Mouse (Mus musculus) CH12.LX (cell line): ENCODE results near the gene Mboat1. TPM values are rescaled to one million over a fixed set of nuclear protein-coding genes. Genes with fewer than 3 reads are reported as not detected.

Experiments used
- DNase-seq: peaks from one replicate; pipeline ENCODE4 v3.0.0-alpha.2; 2013; ENCODE audit errors: extremely low read depth
- H3K27ac ChIP-seq: 2 replicates; pipeline ENCODE4 v1.5.1; 2012; ENCODE audit warnings: low read depth, mild to moderate bottlenecking, control low read depth, moderate library complexity; ENCODE audit not compliant: insufficient read depth
- H3K27me3 ChIP-seq: replicated peaks from 2 replicates; pipeline ENCODE3; 2012; ENCODE audit warnings: inconsistent platforms
- H3K36me3 ChIP-seq, 2 experiments: replicated peaks in 1 of 2; 2 replicates each; pipeline versions ENCODE3 to v1.6.1; 2012; ENCODE audit warnings: inconsistent platforms in 1 of 2, low read length in 1 of 2, mild to moderate bottlenecking in 1 of 2, mixed read lengths in 1 of 2, moderate library complexity in 1 of 2; ENCODE audit not compliant: control insufficient read depth in 1 of 2, insufficient read depth in 1 of 2
- H3K4me1 ChIP-seq, 2 experiments: 2 replicates each; pipeline ENCODE4 v1.6.1; 2012; ENCODE audit warnings: inconsistent platforms in 1 of 2, moderate library complexity in 1 of 2; ENCODE audit not compliant: insufficient read depth in 2 of 2, control insufficient read depth in 1 of 2
- H3K4me2 ChIP-seq: 2 replicates; pipeline ENCODE4 v1.6.1; 2012; ENCODE audit warnings: low read depth, mild to moderate bottlenecking, control low read depth; ENCODE audit not compliant: poor library complexity, insufficient read depth, severe bottlenecking
- H3K4me3 ChIP-seq, 3 experiments: fragments of 150-350 bp in 1 of 3; sonication (generic) in 1 of 3; replicated peaks in 1 of 3; 2 replicates each; pipeline versions ENCODE3 to v1.5.1; 2011 to 2012; ENCODE audit warnings: low read depth in 2 of 3, low read length in 2 of 3, mild to moderate bottlenecking in 2 of 3, moderate library complexity in 2 of 3, control low read depth in 1 of 3, improper control_type of control experiment in 1 of 3, inconsistent platforms in 1 of 3, mixed read lengths in 1 of 3; ENCODE audit not compliant: poor library complexity in 1 of 3
- H3K79me2 ChIP-seq: replicated peaks from 2 replicates; pipeline ENCODE4 v1.6.1; 2012; ENCODE audit warnings: mild to moderate bottlenecking, moderate library complexity; ENCODE audit not compliant: control insufficient read depth, poor library complexity, insufficient read depth, severe bottlenecking; ENCODE audit errors: extremely low read depth
- H3K9ac ChIP-seq: 2 replicates; pipeline ENCODE4 v1.6.1; 2012; ENCODE audit warnings: low read depth, mild to moderate bottlenecking, control low read depth, moderate library complexity; ENCODE audit not compliant: insufficient read depth
- H3K9me3 ChIP-seq: replicated peaks from 2 replicates; pipeline ENCODE3; 2012; ENCODE audit warnings: low read length, inconsistent platforms, mixed read lengths
- CHD2 ChIP-seq: IDR thresholded peaks from 2 replicates; pipeline ENCODE4 v1.6.1; 2011; ENCODE audit warnings: low read length, improper control_type of control experiment
- EP300 ChIP-seq: IDR thresholded peaks from 2 replicates; pipeline ENCODE4 v1.6.1; 2011; ENCODE audit warnings: low read length, improper control_type of control experiment
- GABPA ChIP-seq: IDR thresholded peaks from 2 replicates; pipeline ENCODE4 v1.6.1; 2012; ENCODE audit warnings: low read depth, low read length, improper control_type of control experiment, inconsistent platforms; ENCODE audit not compliant: insufficient replicate concordance
- HCFC1 ChIP-seq: IDR thresholded peaks from 2 replicates; pipeline ENCODE4 v1.6.1; 2012; ENCODE audit warnings: low read depth, mild to moderate bottlenecking, inconsistent platforms, low read length, improper control_type of control experiment
- IRF4 ChIP-seq: IDR thresholded peaks from 2 replicates; pipeline ENCODE4 v1.6.1; 2014; ENCODE audit warnings: low read depth, mild to moderate bottlenecking, inconsistent platforms, low read length, improper control_type of control experiment
- JUND ChIP-seq: conservative IDR thresholded peaks from 2 replicates; pipeline ENCODE4 v1.6.1; 2011; ENCODE audit warnings: low read depth, low read length, improper control_type of control experiment
- KAT2A ChIP-seq: IDR thresholded peaks from 2 replicates; pipeline ENCODE4 v1.6.1; 2012; ENCODE audit warnings: low read length, improper control_type of control experiment, inconsistent platforms; ENCODE audit not compliant: insufficient replicate concordance
- MAX ChIP-seq: IDR thresholded peaks from 2 replicates; pipeline ENCODE4 v1.6.1; 2011; ENCODE audit warnings: low read length, improper control_type of control experiment
- MYC ChIP-seq: IDR thresholded peaks from 2 replicates; pipeline ENCODE4 v1.6.1; 2011; ENCODE audit warnings: low read depth, mild to moderate bottlenecking, improper control_type of control experiment, low read length
- NRF1 ChIP-seq: IDR thresholded peaks from 2 replicates; pipeline ENCODE4 v1.6.1; 2014; ENCODE audit warnings: low read depth, mild to moderate bottlenecking, inconsistent platforms, low read length, improper control_type of control experiment, moderate library complexity
- PAX5 ChIP-seq: IDR thresholded peaks from 2 replicates; pipeline ENCODE4 v1.6.1; 2012; ENCODE audit warnings: low read length, inconsistent platforms, mixed read lengths
- POLR2A ChIP-seq: IDR thresholded peaks from 2 replicates; pipeline ENCODE4 v1.6.1; 2011; ENCODE audit warnings: low read depth, mild to moderate bottlenecking, improper control_type of control experiment, low read length
- POLR2AphosphoS2 ChIP-seq: IDR thresholded peaks from 2 replicates; pipeline ENCODE4 v1.6.1; 2011; ENCODE audit warnings: low read depth, low read length, improper control_type of control experiment
- RAD21 ChIP-seq: IDR thresholded peaks from 2 replicates; pipeline ENCODE4 v1.6.1; 2011; ENCODE audit warnings: low read depth, mild to moderate bottlenecking, low read length, improper control_type of control experiment, moderate library complexity
- RCOR1 ChIP-seq: conservative IDR thresholded peaks from 2 replicates; pipeline ENCODE4 v1.6.1; 2012; ENCODE audit warnings: low read depth, mild to moderate bottlenecking, inconsistent platforms, low read length, improper control_type of control experiment
- SIN3A ChIP-seq: IDR thresholded peaks from 2 replicates; pipeline ENCODE4 v1.6.1; 2012; ENCODE audit warnings: low read length, improper control_type of control experiment, inconsistent platforms
- SMC3 ChIP-seq: IDR thresholded peaks from 2 replicates; pipeline ENCODE4 v1.6.1; 2011; ENCODE audit warnings: low read depth, low read length, improper control_type of control experiment
- TBP ChIP-seq: conservative IDR thresholded peaks from 2 replicates; pipeline ENCODE4 v1.6.1; 2011; ENCODE audit warnings: low read depth, low read length, improper control_type of control experiment
- USF1 ChIP-seq: IDR thresholded peaks from 2 replicates; pipeline ENCODE4 v1.6.1; 2014; ENCODE audit warnings: low read depth, mild to moderate bottlenecking, inconsistent platforms, low read length, improper control_type of control experiment
- USF2 ChIP-seq: conservative IDR thresholded peaks from 2 replicates; pipeline ENCODE4 v1.6.1; 2011; ENCODE audit warnings: low read depth, low read length, improper control_type of control experiment
- ZC3H11A ChIP-seq: IDR thresholded peaks from 2 replicates; pipeline ENCODE4 v1.6.1; 2012; ENCODE audit warnings: low read depth, mild to moderate bottlenecking, inconsistent platforms, low read length, improper control_type of control experiment
- ZKSCAN1 ChIP-seq: IDR thresholded peaks from 2 replicates; pipeline ENCODE4 v1.6.1; 2012; ENCODE audit warnings: low read depth, inconsistent platforms, low read length, improper control_type of control experiment, borderline replicate concordance
- dilution Hi-C: fragments of 300-500 bp; cut with MboI; formaldehyde crosslinking; loops from 2 replicates; pipeline ENCODE4 v1.14.3; 2020; ENCODE audit warnings: low sequenced_read_pairs; ENCODE audit not compliant: extremely low pct_unique_long_range_greater_than_20kb, extremely low pct_ligation_motif_present
- in situ Hi-C: fragments of 300-500 bp; cut with MboI; formaldehyde crosslinking; loops from 3 replicates; pipeline ENCODE4 v1.14.3; 2019; ENCODE audit warnings: low sequenced_read_pairs, low pct_ligation_motif_present, low pct_unique_long_range_greater_than_20kb, mixed read lengths
- polyA plus RNA-seq: library from polyadenylated mRNA; unstranded; fragments of >175 nt; gene quantifications from 2 replicates; pipeline ENCODE4 v1.2.1, GENCODE M21; 2012; ENCODE audit warnings: low read depth; ENCODE audit not compliant: insufficient read length
- total RNA-seq, 2 experiments: library from RNA; depleted of rRNA; stranded (reverse); fragments of 300-350 nt in 1 of 2; fragments of >200 nt in 1 of 2; gene quantifications; 2 replicates each; pipeline ENCODE4 v1.2.3; 2012 to 2014

The Mboat1 gene
- total and polyA plus RNA-seq, 3 experiments: 0.53 to 3.3 (median 0.63) TPM

DNA sequence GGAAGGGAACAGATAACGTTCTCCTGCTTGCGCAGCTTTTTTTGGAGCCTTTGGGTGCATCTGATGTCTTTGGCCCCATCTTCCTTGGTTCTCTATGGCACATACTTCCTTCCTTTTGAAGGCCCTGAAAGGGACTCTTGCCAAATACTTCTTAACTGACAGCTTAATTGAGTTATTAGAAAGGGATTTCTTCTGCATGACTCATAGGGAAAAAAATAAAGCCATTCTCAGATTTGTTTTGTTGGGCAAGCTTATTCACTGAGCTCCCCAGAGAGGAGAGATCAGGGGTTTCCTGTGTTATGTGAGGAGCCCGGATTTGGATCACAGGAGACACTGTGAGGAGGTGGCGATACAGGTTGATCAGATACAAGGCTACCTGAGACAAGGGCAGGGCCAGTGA lies 40.4 kb upstream of the Mboat1 start:
- no peaks in the 10 kb centered on the region for H3K36me3 ChIP-seq
- H3K4me3 ChIP-seq: no peak overlapping the region
- H3K4me2 ChIP-seq: no peak overlapping the region
- dilution Hi-C loops: no loop called here
- H3K9ac ChIP-seq: no peak overlapping the region
- in situ Hi-C loops: no loop called here
- H3K9me3 ChIP-seq: peaks cover 2% of the 10 kb centered on the region
- no peaks in the 10 kb centered on the region for H3K27me3 ChIP-seq
- H3K27ac ChIP-seq: no peak overlapping the region
- DNase-seq: no peak
- no peaks in the 10 kb centered on the region for H3K79me2 ChIP-seq
- TF ChIP-seq EP300: no peak
- TF ChIP-seq ZKSCAN1: no peak
- no peak for TF ChIP-seq IRF4
- TF ChIP-seq RAD21: no peak
- no peak for TF ChIP-seq SIN3A
- TF ChIP-seq CHD2: no peak
- no peak for TF ChIP-seq USF2
- no peak for TF ChIP-seq NRF1
- no peaks in the 10 kb centered on the region for H3K4me1 ChIP-seq

DNA sequence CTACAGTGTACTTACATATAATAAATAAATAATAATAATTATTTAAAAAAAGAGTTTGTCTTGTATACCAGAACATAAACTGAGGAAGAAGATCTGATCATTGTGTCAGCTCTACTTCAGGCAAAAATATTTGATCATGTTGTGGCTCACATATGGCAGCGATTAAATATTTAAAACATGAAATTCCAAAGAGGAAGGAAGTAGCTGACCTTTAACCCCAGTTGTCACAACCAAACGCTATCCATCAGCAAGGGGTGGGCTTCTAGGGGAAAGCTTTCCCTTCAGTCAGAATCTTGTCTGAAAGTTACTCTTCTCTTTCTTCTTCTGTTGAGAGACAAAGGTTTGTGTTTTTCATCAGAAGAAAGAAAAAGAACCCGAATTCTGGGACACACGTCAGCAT lies 39.8 kb upstream of the Mboat1 start:
- in situ Hi-C loops: no loop called here

DNA sequence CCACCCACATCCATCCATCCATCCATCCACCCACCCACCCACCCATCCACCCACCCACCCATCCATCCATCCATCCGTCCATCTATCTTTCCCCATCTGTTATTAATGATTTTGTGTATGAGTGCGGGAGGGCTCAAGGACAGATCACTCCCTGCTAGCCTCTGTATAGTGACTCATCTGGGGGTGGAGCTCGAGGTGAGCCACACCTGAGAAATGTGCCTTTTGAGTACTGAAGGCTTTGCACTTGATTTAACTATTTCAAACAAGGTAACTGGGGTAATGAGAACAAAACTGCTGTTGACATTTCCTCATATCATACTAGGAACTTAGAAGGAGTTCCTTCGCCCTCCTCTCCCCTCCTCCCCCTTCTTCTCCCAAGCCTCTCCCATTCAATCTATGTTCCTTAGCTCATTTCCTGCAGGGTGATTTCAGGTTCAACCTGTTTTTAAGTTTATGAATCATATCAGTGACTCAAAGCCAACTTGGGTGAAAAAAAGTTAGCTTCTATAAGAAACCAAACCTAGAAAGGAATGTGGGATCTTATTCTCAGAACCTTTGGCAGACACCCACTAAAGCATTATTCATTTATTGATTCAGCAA lies 27.2 kb upstream of the Mboat1 start:
- H3K4me3 ChIP-seq: no peak overlapping the region
- no peak for DNase-seq
- no peaks in the 10 kb centered on the region for H3K36me3 ChIP-seq
- dilution Hi-C loops: no loop called here
- H3K4me2 ChIP-seq: no peak overlapping the region
- H3K79me2 ChIP-seq: no peaks in the 10 kb centered on the region
- TF ChIP-seq IRF4 (no peak), TBP (no peak), POLR2AphosphoS2 (no peak), ZC3H11A (no peak), SMC3 (no peak), ZKSCAN1 (no peak)
- no peaks in the 10 kb centered on the region for H3K4me1 ChIP-seq
- in situ Hi-C loops: loop anchor here (10.0 kb wide), 1 partner anchor 146 kb away; no protein-coding TSS in a partner anchor
- H3K27ac ChIP-seq: no peak overlapping the region
- H3K27me3 ChIP-seq: no peaks in the 10 kb centered on the region
- H3K9ac ChIP-seq: no peak overlapping the region
- H3K9me3 ChIP-seq: no peaks in the 10 kb centered on the region

More for the DNA sequence above, 39.8 kb upstream of the Mboat1 start:
- dilution Hi-C loops: no loop called here
- Histone ChIP-seq H3K4me3 (no peak overlapping the region), H3K9ac (no peak overlapping the region), H3K36me3 (no peaks in the 10 kb centered on the region)
- TF ChIP-seq JUND (no peak), POLR2A (no peak), USF1 (no peak), ZC3H11A (no peak), PAX5 (no peak), HCFC1 (no peak), CHD2 (no peak), MYC (no peak), GABPA (no peak), RCOR1 (no peak), MAX (no peak), KAT2A (no peak), NRF1 (no peak)
- TF ChIP-seq, all 38 proteins: peak for 0
- H3K27me3 ChIP-seq: no peaks in the 10 kb centered on the region
- no peaks in the 10 kb centered on the region for H3K79me2 ChIP-seq
- no peaks in the 10 kb centered on the region for H3K4me1 ChIP-seq
- no peak overlapping the region for H3K27ac ChIP-seq
- no peak for DNase-seq
- peaks cover 2% of the 10 kb centered on the region for H3K9me3 ChIP-seq
- no peak overlapping the region for H3K4me2 ChIP-seq
